Mouse (Mus musculus): Measurements from ENCODE around the gene Rps13. TPM values are rescaled to one million over a fixed set of nuclear protein-coding genes. Genes with fewer than 3 reads are reported as not detected.

Rps13 gene
- polyA plus RNA-seq, 1 experiment from 2014 or later: 766 TPM

GRCm38 (mm10) chr7:116327901-116328300, 6.1 kb downstream of the Rps13 start:
- Histone ChIP-seq H3K4me2 (no peak overlapping the region), H3K27me3 (ENCODE audit: control insufficient read depth, insufficient read depth, low read length) (no peaks in the 10 kb centered on the region), H3K36me3 (ENCODE audit: control insufficient read depth, insufficient read depth, low read length) (peaks cover 17% of the 10 kb centered on the region), H3K4me3 (ENCODE audit: low read depth, low read length) (no peak overlapping the region), H3K9ac (ENCODE audit: low read length) (no peak overlapping the region), H3K9me3 (ENCODE audit: control insufficient read depth, low read length) (no peaks in the 10 kb centered on the region), H3K27ac (ENCODE audit: low read depth, low read length) (no peak overlapping the region), H3K4me1 (ENCODE audit: control insufficient read depth, insufficient read depth, low read length) (peaks cover 4% of the 10 kb centered on the region; the same call in 1 of the 2 replicates)
- 96% methylated on average over 5 of the region's 5 CpGs for WGBS
- no peak for DNase-seq (ENCODE audit: low spot score, missing footprints)
- no peak for ATAC-seq (ENCODE audit: low FRiP score)

GRCm38 (mm10) chr7:116323331-116323964, 10.5 kb downstream of the Rps13 start:
- H3K4me3 ChIP-seq (ENCODE audit: low read depth, low read length): no peak overlapping the region

GRCm38 (mm10) chr7:116309456-116309855, 24.5 kb downstream of the Rps13 start:
- Histone ChIP-seq H3K4me2 (peak overlapping the region; percentile 14; the same call in 1 of the 2 replicates), H3K36me3 (ENCODE audit: control insufficient read depth, insufficient read depth, low read length) (no peaks in the 10 kb centered on the region), H3K4me3 (ENCODE audit: low read depth, low read length) (no peak overlapping the region), H3K9me3 (ENCODE audit: control insufficient read depth, low read length) (no peaks in the 10 kb centered on the region), H3K9ac (ENCODE audit: low read length) (0 out of 2 replicates have a peak overlapping the region, but pooled peaks have one; percentile 33), H3K27me3 (ENCODE audit: control insufficient read depth, insufficient read depth, low read length) (no peaks in the 10 kb centered on the region), H3K4me1 (ENCODE audit: control insufficient read depth, insufficient read depth, low read length) (peaks cover 19% of the 10 kb centered on the region), H3K27ac (ENCODE audit: low read depth, low read length) (no peak overlapping the region)
- ATAC-seq (ENCODE audit: low FRiP score) (no peak), DNase-seq (ENCODE audit: low spot score, missing footprints) (no peak)
- 19% methylated on average over 9 of the region's 9 CpGs for WGBS

More at GRCm38 (mm10) chr7:116323331-116323964, 10.5 kb downstream of the Rps13 start:
- no peaks in the 10 kb centered on the region for H3K4me1 ChIP-seq (ENCODE audit: control insufficient read depth, insufficient read depth, low read length)
- H3K9me3 ChIP-seq (ENCODE audit: control insufficient read depth, low read length): no peaks in the 10 kb centered on the region
- ATAC-seq (ENCODE audit: low FRiP score) (peak; percentile 77), DNase-seq (ENCODE audit: low spot score, missing footprints) (peak; percentile 94)
- H3K9ac ChIP-seq (ENCODE audit: low read length): no peak overlapping the region
- no peaks in the 10 kb centered on the region for H3K27me3 ChIP-seq (ENCODE audit: control insufficient read depth, insufficient read depth, low read length)
- no peak overlapping the region for H3K4me2 ChIP-seq
- WGBS: 35% methylated on average over 10 of the region's 10 CpGs
- H3K27ac ChIP-seq (ENCODE audit: low read depth, low read length): no peak overlapping the region
- no peaks in the 10 kb centered on the region for H3K36me3 ChIP-seq (ENCODE audit: control insufficient read depth, insufficient read depth, low read length)

- ATAC-seq (ENCODE audit: low FRiP score): peak; percentile 23; the same call in 1 of the 2 replicates
- WGBS: 1% methylated on average over 15 of the region's 16 CpGs
- peaks cover 19% of the 10 kb centered on the region for H3K4me1 ChIP-seq (ENCODE audit: control insufficient read depth, insufficient read depth, low read length)
- no peaks in the 10 kb centered on the region for H3K36me3 ChIP-seq (ENCODE audit: control insufficient read depth, insufficient read depth, low read length)
- no peak for DNase-seq (ENCODE audit: low spot score, missing footprints)
- peak overlapping the region; percentile 79 for H3K4me2 ChIP-seq
- H3K27ac ChIP-seq (ENCODE audit: low read depth, low read length): no peak overlapping the region
- no peaks in the 10 kb centered on the region for H3K9me3 ChIP-seq (ENCODE audit: control insufficient read depth, low read length)
- H3K27me3 ChIP-seq (ENCODE audit: control insufficient read depth, insufficient read depth, low read length): no peaks in the 10 kb centered on the region
- peak overlapping the region; percentile 53 for H3K9ac ChIP-seq (ENCODE audit: low read length)
- peak overlapping the region; percentile 75 for H3K4me3 ChIP-seq (ENCODE audit: low read depth, low read length)
Observed at GRCm38 (mm10) chr7:116308632-116308991, 25.4 kb downstream of the Rps13 start.

- peaks cover 19% of the 10 kb centered on the region for H3K4me1 ChIP-seq (ENCODE audit: control insufficient read depth, insufficient read depth, low read length)
- no peaks in the 10 kb centered on the region for H3K9me3 ChIP-seq (ENCODE audit: control insufficient read depth, low read length)
- ATAC-seq (ENCODE audit: low FRiP score): peak; percentile 82
- under 1% methylated on average over 61 of the region's 65 CpGs for WGBS
- no peaks in the 10 kb centered on the region for H3K27me3 ChIP-seq (ENCODE audit: control insufficient read depth, insufficient read depth, low read length)
- peak; percentile 97 for DNase-seq (ENCODE audit: low spot score, missing footprints)
- no peaks in the 10 kb centered on the region for H3K36me3 ChIP-seq (ENCODE audit: control insufficient read depth, insufficient read depth, low read length)
- H3K4me2 ChIP-seq: peak within 1 kb of the TSS; percentile 79
- H3K4me3 ChIP-seq (ENCODE audit: low read depth, low read length): peak within 1 kb of the TSS; percentile 75
- H3K27ac ChIP-seq (ENCODE audit: low read depth, low read length): peak within 1 kb of the TSS; percentile 57
- peak within 1 kb of the TSS; percentile 80 for H3K9ac ChIP-seq (ENCODE audit: low read length)
Observed at GRCm38 (mm10) chr7:116307871-116308631, 25.9 kb downstream of the Rps13 start, which contains the start of gene Plekha7. TSS of gene Plekha7 (minus strand) at chr7:116308376.

- ATAC-seq (ENCODE audit: low FRiP score) (peak; percentile 86), DNase-seq (ENCODE audit: low spot score, missing footprints) (no peak)
- under 1% methylated on average over 58 of the region's 63 CpGs for WGBS
- peak overlapping the region; percentile 79 for H3K4me2 ChIP-seq
- H3K4me1 ChIP-seq (ENCODE audit: control insufficient read depth, insufficient read depth, low read length): peaks cover 19% of the 10 kb centered on the region
- H3K27me3 ChIP-seq (ENCODE audit: control insufficient read depth, insufficient read depth, low read length): no peaks in the 10 kb centered on the region
- peak overlapping the region; percentile 80 for H3K9ac ChIP-seq (ENCODE audit: low read length)
- H3K36me3 ChIP-seq (ENCODE audit: control insufficient read depth, insufficient read depth, low read length): no peaks in the 10 kb centered on the region
- H3K9me3 ChIP-seq (ENCODE audit: control insufficient read depth, low read length): no peaks in the 10 kb centered on the region
- H3K4me3 ChIP-seq (ENCODE audit: low read depth, low read length): peak overlapping the region; percentile 75
- peak overlapping the region; percentile 57 for H3K27ac ChIP-seq (ENCODE audit: low read depth, low read length)
Observed at GRCm38 (mm10) chr7:116307099-116307870, 26.7 kb downstream of the Rps13 start.

GRCm38 (mm10) chr7:116306601-116307000, 27.4 kb downstream of the Rps13 start:
- Histone ChIP-seq H3K9ac (ENCODE audit: low read length) (peak overlapping the region; percentile 80; the same call in 1 of the 2 replicates), H3K27me3 (ENCODE audit: control insufficient read depth, insufficient read depth, low read length) (no peaks in the 10 kb centered on the region), H3K36me3 (ENCODE audit: control insufficient read depth, insufficient read depth, low read length) (no peaks in the 10 kb centered on the region), H3K4me1 (ENCODE audit: control insufficient read depth, insufficient read depth, low read length) (peaks cover 19% of the 10 kb centered on the region), H3K27ac (ENCODE audit: low read depth, low read length) (no peak overlapping the region), H3K4me2 (peak overlapping the region; percentile 79), H3K4me3 (ENCODE audit: low read depth, low read length) (peak overlapping the region; percentile 75), H3K9me3 (ENCODE audit: control insufficient read depth, low read length) (no peaks in the 10 kb centered on the region)
- WGBS: 13% methylated on average over 5 of the region's 5 CpGs
- ATAC-seq (ENCODE audit: low FRiP score) (no peak), DNase-seq (ENCODE audit: low spot score, missing footprints) (no peak)

GRCm38 (mm10) chr7:116301661-116302311, 32.2 kb downstream of the Rps13 start:
- Histone ChIP-seq H3K36me3 (ENCODE audit: control insufficient read depth, insufficient read depth, low read length) (no peaks in the 10 kb centered on the region), H3K9me3 (ENCODE audit: control insufficient read depth, low read length) (no peaks in the 10 kb centered on the region), H3K27me3 (ENCODE audit: control insufficient read depth, insufficient read depth, low read length) (no peaks in the 10 kb centered on the region), H3K4me2 (no peak overlapping the region), H3K4me3 (ENCODE audit: low read depth, low read length) (no peak overlapping the region), H3K9ac (ENCODE audit: low read length) (no peak overlapping the region), H3K27ac (ENCODE audit: low read depth, low read length) (no peak overlapping the region), H3K4me1 (ENCODE audit: control insufficient read depth, insufficient read depth, low read length) (peaks cover 14% of the 10 kb centered on the region)
- DNase-seq (ENCODE audit: low spot score, missing footprints) (no peak), ATAC-seq (ENCODE audit: low FRiP score) (no peak)
- WGBS: 98% methylated on average over 5 of the region's 5 CpGs

Data from midbrain, embryonic 11.5 days (tissue).